Mouse (Mus musculus) E14TG2a.4 (cell line): ENCODE measurements around the gene Rbak.
A peak's percentile ranks its signal among the peaks of the same experiment; 100 is the strongest.

Experiments used
- CTCF ChIP-seq: conservative IDR thresholded peaks from 2 replicates; pipeline ENCODE4 v1.5.1; 2014; ENCODE audit warnings: low read length
- NANOG ChIP-seq: IDR thresholded peaks from 2 replicates; pipeline ENCODE4 v1.6.1; 2014; ENCODE audit warnings: borderline replicate concordance, low read length, mixed read lengths
- POU5F1 ChIP-seq: IDR thresholded peaks from 2 replicates; pipeline ENCODE4 v1.6.1; 2014; ENCODE audit warnings: low read length, borderline replicate concordance

- TF ChIP-seq CTCF = no peak
- TF ChIP-seq NANOG = no peak
- TF ChIP-seq POU5F1 = 0 out of 2 replicates have a peak, but pooled peaks have one; percentile 23
These were observed 51.5 kb downstream of the Rbak start for GRCm38 (mm10) chr5:143129101-143129500.
